Mouse (Mus musculus): ENCODE measurements around the gene Srgap2.

Gene Srgap2

GRCm38 (mm10) chr1:131526371-131527270 lies 531 bp downstream of the Srgap2 start:
- no peak for DNase-seq (ENCODE audit: low read depth, low spot score)

- DNase-seq (ENCODE audit: low read depth, low spot score), result no peak
Measured at GRCm38 (mm10) chr1:131525586-131526271, 1.4 kb downstream of the Srgap2 start.

- DNase-seq (ENCODE audit: low read depth, low spot score), result no peak
Measured at GRCm38 (mm10) chr1:131525101-131525585, 2.0 kb downstream of the Srgap2 start.

GRCm38 (mm10) chr1:131523794-131524193 lies 3.4 kb downstream of the Srgap2 start:
- no peak for DNase-seq (ENCODE audit: low read depth, low spot score)

GRCm38 (mm10) chr1:131516588-131516987 lies 10.6 kb downstream of the Srgap2 start:
- DNase-seq (ENCODE audit: low read depth, low spot score), result no peak

DNA sequence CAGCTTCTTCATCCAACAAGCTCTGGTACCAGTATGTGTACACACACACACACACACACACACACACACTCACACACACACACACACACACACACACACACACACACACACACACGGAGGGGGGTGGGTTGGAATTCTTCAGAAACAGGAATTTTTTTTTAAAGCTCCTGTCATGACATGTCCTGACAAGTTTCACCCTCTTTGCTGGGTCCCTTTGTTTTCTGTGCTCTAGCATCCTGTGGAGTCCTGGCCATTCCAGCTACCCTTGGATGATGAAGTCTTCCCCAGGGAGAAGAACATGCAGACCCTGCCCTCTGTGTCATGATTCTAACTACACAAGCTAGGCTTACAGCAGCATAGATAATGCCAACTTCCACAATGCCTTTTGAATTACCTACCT lies 13.0 kb downstream of the Srgap2 start:
- DNase-seq (ENCODE audit: low read depth, low spot score), result no peak

DNA sequence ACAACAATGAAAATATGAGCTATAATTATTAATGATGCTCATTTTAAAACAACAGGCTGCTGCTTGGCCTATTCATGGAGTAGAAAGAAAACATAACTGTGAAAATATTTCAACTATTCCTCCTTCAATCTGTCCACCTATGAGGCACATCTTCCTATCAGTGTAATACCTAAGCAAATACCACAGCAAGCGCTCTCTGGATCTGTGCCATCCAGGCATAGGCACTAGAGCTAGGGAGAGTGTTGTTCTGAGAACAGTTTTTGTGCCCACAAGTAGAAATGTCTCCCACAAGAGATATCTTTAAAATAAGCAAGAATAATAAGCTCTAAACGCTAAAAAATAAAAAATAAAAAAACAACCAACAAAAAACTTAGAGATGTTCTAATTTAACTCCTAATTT lies 14.0 kb downstream of the Srgap2 start:
- DNase-seq (ENCODE audit: low read depth, low spot score), result no peak

- DNase-seq (ENCODE audit: low read depth, low spot score), result no peak
Measured at GRCm38 (mm10) chr1:131511661-131512500, 15.3 kb downstream of the Srgap2 start.

DNA sequence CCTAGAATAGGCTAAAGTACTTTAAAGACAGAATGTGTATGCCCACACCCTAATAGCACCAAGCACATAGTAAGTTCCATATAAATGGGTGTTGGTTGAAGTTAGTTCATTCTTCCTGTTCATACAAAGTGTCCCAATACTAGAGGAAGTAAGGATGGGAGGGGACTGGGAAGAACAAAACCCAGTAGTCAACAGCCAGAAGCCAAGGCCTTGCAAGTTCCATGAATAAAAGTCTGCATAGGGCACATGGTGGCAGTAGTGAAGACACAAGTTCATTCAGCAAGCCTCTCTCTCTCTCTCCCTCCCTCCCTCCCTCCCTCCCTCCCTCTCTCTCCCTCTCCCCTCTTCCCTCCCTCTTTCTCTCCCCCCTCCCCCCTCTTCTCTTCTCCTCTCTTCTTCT lies 16.0 kb downstream of the Srgap2 start:
- no peak for DNase-seq (ENCODE audit: low read depth, low spot score)

GRCm38 (mm10) chr1:131501681-131502080 lies 25.5 kb downstream of the Srgap2 start:
- no peak for DNase-seq (ENCODE audit: low read depth, low spot score)

- no peak for DNase-seq (ENCODE audit: low read depth, low spot score)
Measured at GRCm38 (mm10) chr1:131498231-131498630, 28.9 kb downstream of the Srgap2 start.

GRCm38 (mm10) chr1:131493966-131494898 lies 32.9 kb downstream of the Srgap2 start:
- DNase-seq (ENCODE audit: low read depth, low spot score), result no peak

DNA sequence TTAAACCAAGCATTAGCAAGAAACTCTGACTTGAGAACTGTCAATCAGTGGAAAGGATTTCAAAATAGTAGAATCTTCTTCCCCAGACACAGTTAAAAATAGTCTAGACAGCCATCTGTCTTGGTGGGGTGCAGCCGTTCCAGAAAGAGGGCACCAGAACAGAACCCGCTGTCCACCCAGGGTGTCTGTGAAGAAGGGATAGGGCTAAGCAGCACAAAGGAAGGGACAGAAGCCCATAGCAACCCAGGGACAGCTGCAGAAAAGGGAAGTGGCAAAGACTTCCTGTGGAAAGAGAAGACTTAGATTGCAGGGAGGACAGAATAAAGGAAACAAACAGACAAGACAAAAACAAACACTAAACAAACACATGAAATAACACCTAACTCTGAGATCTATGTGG lies 34.8 kb downstream of the Srgap2 start:
- DNase-seq (ENCODE audit: low read depth, low spot score), result no peak

DNA sequence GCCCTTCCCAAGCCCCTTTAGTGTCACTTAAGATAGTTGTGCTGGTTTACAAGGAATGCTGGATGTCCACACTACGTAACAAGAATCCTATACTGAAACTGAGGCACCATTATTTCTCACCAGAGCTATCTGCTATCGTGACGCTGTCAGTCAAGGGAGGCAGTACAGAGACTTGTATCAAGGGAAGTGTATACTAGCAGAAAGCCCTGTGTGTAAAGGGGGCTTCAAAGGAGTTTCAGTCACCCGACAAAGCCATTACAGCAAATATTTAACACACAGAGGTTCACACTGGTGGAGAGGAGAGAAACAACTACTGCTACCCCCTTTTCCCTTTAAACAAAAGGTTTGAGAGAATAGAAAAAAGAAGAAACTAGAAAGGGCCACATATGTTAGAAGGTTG lies 35.6 kb downstream of the Srgap2 start:
- no peak for DNase-seq (ENCODE audit: low read depth, low spot score)

DNA sequence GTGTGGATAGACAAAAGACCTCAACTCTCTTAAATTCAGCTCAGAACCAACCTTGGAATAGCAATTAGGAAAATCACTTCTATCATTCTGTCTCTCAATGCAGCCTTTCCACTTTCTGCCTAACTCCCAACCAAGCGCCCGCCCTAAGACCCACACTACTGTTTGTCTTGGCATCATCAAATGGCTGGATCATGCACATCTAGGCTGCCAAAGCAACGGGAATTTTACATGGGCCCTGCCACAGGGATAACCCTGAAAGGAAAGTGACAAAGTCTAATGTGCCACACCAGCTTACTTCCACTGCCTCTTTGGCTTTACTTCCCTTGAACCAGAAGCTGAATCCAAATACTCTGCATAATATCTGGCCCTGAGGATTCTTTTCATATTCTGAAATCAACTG lies 37.8 kb downstream of the Srgap2 start:
- DNase-seq (ENCODE audit: low read depth, low spot score), result no peak

DNA sequence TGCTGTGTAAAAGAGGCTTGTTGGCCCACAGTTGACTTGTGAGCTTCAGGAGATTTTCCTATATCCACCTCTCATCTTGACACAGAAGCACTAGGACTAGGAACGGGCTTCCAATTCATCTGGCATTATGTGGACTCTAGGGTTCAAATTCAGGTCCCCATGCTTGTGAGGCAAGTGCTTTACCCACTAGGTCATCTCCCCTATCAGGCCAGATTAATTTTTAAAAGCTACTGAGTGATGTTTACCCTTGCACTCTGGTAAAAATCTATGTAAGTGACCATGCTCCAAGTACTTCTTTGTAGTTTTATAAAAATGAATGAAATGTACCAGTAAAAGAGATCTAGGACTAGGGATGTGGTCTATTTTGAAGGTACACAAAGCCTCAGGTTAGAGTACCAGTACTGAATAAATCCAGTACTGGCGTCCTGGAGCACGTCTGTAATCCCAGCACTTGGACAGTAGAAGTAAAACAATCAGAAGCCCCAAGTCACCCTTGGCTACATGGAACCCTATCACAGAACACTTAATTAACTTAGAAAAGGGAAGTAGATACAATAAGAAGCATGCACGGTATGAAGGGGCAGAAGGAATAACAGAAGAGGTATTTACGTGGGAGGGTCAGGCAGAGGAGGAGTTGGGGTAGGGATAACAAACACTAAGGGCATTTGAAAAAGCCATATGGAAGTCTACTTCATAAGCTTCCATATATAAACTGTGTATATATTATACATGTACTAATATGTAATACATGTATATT lies 40.9 kb downstream of the Srgap2 start:
- DNase-seq (ENCODE audit: low read depth, low spot score), result no peak

DNA sequence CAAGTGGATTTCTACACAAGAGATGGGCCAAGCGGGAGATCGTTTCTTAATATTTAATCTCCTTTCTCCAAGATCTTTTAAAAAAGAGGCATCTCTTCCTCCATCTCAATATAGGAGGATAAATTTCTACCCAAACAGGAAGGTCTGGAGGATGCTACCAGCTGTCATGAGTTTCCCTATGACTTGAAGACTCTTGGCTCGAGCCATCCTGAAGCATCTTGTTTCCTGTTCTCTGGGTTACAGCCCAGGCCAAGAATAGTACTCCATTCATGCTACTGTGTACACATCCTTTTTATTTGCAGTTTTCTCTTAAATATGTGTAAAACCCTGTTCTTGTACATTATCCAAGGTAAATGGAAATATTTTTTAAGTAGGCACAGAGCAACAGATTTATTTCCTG lies 44.9 kb downstream of the Srgap2 start:
- DNase-seq (ENCODE audit: low read depth, low spot score), result no peak

DNA sequence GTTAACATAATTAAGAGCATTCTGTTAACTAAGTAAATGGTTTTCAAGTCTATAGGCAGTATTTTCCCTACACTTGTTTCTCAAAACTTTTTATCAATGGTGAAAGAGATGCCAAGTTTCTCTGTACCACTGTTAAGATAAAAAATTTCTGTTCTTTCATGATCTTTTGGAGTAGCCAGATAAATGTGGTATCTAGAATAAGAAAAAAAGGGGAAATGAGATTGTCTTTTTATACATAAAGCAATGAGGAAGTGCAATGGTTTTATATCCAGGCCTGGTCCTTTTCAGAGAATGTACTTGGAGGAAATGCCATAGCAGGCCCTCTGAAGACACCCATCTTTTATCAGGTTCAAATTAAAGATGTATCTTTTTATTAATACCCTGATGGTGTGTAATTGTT lies 45.8 kb downstream of the Srgap2 start:
- no peak for DNase-seq (ENCODE audit: low read depth, low spot score)

DNA sequence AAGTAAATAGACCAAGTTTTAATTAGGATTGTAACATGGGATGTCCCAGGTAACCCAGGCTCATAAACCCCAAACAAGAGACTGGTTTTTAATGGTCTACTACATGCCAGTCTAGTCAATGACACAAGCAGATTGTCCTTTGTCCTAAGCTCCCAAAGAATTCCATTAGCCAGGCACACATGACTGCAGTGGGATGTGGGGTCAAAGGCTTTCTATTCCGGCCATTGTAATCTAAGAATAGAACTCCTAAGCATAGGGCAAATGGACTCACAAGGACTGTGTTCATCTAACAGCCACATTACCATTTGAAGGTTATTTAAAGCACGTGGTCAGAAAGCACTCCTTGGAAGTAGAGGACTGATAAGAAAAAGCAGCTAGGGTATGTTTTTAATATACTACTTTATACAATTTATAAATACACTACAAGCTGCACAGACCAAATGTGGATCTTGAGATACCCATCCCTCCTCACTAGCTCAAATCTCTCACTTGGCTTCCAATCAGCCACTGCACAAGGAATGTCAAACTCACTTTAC lies 48.3 kb downstream of the Srgap2 start:
- DNase-seq (ENCODE audit: low read depth, low spot score), result no peak

DNA sequence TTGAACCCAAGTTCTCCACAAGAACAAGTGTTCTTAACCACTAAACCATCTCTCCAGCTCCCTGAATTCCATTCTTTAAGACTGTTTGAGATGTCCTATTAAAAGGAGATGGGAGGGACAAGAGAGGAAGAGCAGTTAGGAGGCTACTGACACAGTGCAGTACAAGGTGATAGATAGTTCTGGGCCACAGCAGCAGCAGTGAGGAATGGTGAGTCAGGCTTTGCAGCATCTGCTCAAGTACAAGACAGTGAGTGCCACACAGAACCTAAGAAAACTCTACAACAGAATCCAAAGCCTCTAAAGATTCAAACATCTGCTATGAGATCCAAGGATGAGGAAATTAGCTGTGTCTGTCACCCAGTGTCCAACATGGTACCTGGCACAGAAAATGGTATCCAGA lies 51.8 kb downstream of the Srgap2 start:
- no peak for DNase-seq (ENCODE audit: low read depth, low spot score)

Measured in brain, embryonic 18.5 days (tissue).